Mouse (Mus musculus): ENCODE measurements around the gene Mast4. TPM values are rescaled to one million over a fixed set of nuclear protein-coding genes. Genes with fewer than 3 reads are reported as not detected.
A peak's percentile ranks its signal among the peaks of the same experiment; 100 is the strongest.
"Not testable (repeated sequence)": the region's sequence is repeated elsewhere in the genome, so short reads cannot be mapped to it uniquely, and the experiment has no call there.

Gene Mast4
- total RNA-seq (2014; fragmentation: Nextera tagmentation): 0.19 and 0.23 TPM in 2 replicates
- total RNA-seq (2017): 0.58 and 1.1 TPM in 2 replicates
- polyA plus RNA-seq (2012): 0.02 and 0.04 TPM in 2 replicates

- Histone ChIP-seq H3K4me3 (ENCODE audit: low read depth, low read length) (no peak within 1 kb of the TSS; the same call in 1 of the 2 replicates), H3K27me3 (ENCODE audit: insufficient read depth, low read length) (no peaks in the 10 kb centered on the region; the same call in 1 of the 2 replicates), H3K36me3 (replicated peaks) (no peaks in the 10 kb centered on the region), H3K4me1 (ENCODE audit: insufficient read depth, low read depth, low read length) (no peaks in the 10 kb centered on the region), H3K9me3 (replicated peaks) (peaks cover 15% of the 10 kb centered on the region)
- ATAC-seq (ENCODE audit: extremely low read depth, insufficient number of reproducible peaks, low FRiP score, poor library complexity, severe bottlenecking) (no peak), DNase-seq (ENCODE audit: low spot score) (no peak)
- TF ChIP-seq TAL1 (conservative IDR thresholded peaks at IDR 0.05; ENCODE audit: low read depth, low read length) (no peak), CTCF (IDR thresholded peaks at IDR 0.05; ENCODE audit: low read depth, low read length) (no peak), POLR2AphosphoS5 (IDR thresholded peaks at IDR 0.05; ENCODE audit: insufficient replicate concordance, low read depth, low read length) (no peak), GATA2 (IDR thresholded peaks at IDR 0.05; ENCODE audit: borderline replicate concordance, low read depth, low read length) (no peak), GATA1 (IDR thresholded peaks at IDR 0.05; ENCODE audit: borderline replicate concordance, low read length) (no peak)
Measured at GRCm38 (mm10) chr13:103334392-103334686, at the start of gene Mast4. Mast4 (minus strand) TSS chr13:103334497.

- H3K9me3 ChIP-seq (replicated peaks): no peaks in the 10 kb centered on the region
- H3K27me3 ChIP-seq (ENCODE audit: insufficient read depth, low read length): no peaks in the 10 kb centered on the region
- peaks cover 5% of the 10 kb centered on the region; the same call in 1 of the 2 replicates for H3K4me1 ChIP-seq (ENCODE audit: insufficient read depth, low read depth, low read length)
- H3K4me3 ChIP-seq (ENCODE audit: low read depth, low read length): no peak overlapping the region
- ATAC-seq (ENCODE audit: extremely low read depth, insufficient number of reproducible peaks, low FRiP score, poor library complexity, severe bottlenecking): peak; percentile 57; the same call in 1 of the 2 replicates
- DNase-seq (ENCODE audit: low spot score): no peak
- no peaks in the 10 kb centered on the region for H3K36me3 ChIP-seq (replicated peaks)
- no peak for TF ChIP-seq GATA1 (IDR thresholded peaks at IDR 0.05; ENCODE audit: borderline replicate concordance, low read length)
- TF ChIP-seq GATA2 (IDR thresholded peaks at IDR 0.05; ENCODE audit: borderline replicate concordance, low read depth, low read length): no peak
- TF ChIP-seq TAL1 (conservative IDR thresholded peaks at IDR 0.05; ENCODE audit: low read depth, low read length): no peak
- TF ChIP-seq CTCF (IDR thresholded peaks at IDR 0.05; ENCODE audit: low read depth, low read length): no peak
- no peak for TF ChIP-seq POLR2AphosphoS5 (IDR thresholded peaks at IDR 0.05; ENCODE audit: insufficient replicate concordance, low read depth, low read length)
Measured at GRCm38 (mm10) chr13:103374495-103374894, 40.2 kb upstream of the Mast4 start.

- Histone ChIP-seq H3K36me3 (replicated peaks) (no peaks in the 10 kb centered on the region), H3K4me3 (ENCODE audit: low read depth, low read length) (no peak overlapping the region), H3K27me3 (ENCODE audit: insufficient read depth, low read length) (0 out of 2 replicates have a peak, but pooled peaks cover 3% of the 10 kb centered on the region), H3K9me3 (replicated peaks) (no peaks in the 10 kb centered on the region), H3K4me1 (ENCODE audit: insufficient read depth, low read depth, low read length) (peaks cover 5% of the 10 kb centered on the region; the same call in 1 of the 2 replicates)
- DNase-seq (ENCODE audit: low spot score): no peak
- ATAC-seq (ENCODE audit: extremely low read depth, insufficient number of reproducible peaks, low FRiP score, poor library complexity, severe bottlenecking): no peak
- TF ChIP-seq GATA1 (IDR thresholded peaks at IDR 0.05; ENCODE audit: borderline replicate concordance, low read length): no peak
- TF ChIP-seq TAL1 (conservative IDR thresholded peaks at IDR 0.05; ENCODE audit: low read depth, low read length): no peak
Measured at GRCm38 (mm10) chr13:103369194-103369593, 34.9 kb upstream of the Mast4 start.

GRCm38 (mm10) chr13:103363181-103363580, 28.9 kb upstream of the Mast4 start:
- ATAC-seq (ENCODE audit: extremely low read depth, insufficient number of reproducible peaks, low FRiP score, poor library complexity, severe bottlenecking) (no peak), DNase-seq (ENCODE audit: low spot score) (no peak)
- H3K4me1 ChIP-seq (ENCODE audit: insufficient read depth, low read depth, low read length): no peaks in the 10 kb centered on the region
- H3K9me3 ChIP-seq (replicated peaks): no peaks in the 10 kb centered on the region
- TF ChIP-seq POLR2AphosphoS5 (IDR thresholded peaks at IDR 0.05; ENCODE audit: insufficient replicate concordance, low read depth, low read length): no peak
- no peak for TF ChIP-seq TAL1 (conservative IDR thresholded peaks at IDR 0.05; ENCODE audit: low read depth, low read length)
- H3K36me3 ChIP-seq (replicated peaks): no peaks in the 10 kb centered on the region
- H3K27me3 ChIP-seq (ENCODE audit: insufficient read depth, low read length): 0 out of 2 replicates have a peak, but pooled peaks cover 3% of the 10 kb centered on the region
- no peak overlapping the region for H3K4me3 ChIP-seq (ENCODE audit: low read depth, low read length)

- H3K4me1 ChIP-seq (ENCODE audit: insufficient read depth, low read depth, low read length); ATAC-seq (ENCODE audit: extremely low read depth, insufficient number of reproducible peaks, low FRiP score, poor library complexity, severe bottlenecking); H3K4me3 ChIP-seq (ENCODE audit: low read depth, low read length); H3K9me3 ChIP-seq (replicated peaks); H3K27me3 ChIP-seq (ENCODE audit: insufficient read depth, low read length); H3K36me3 ChIP-seq (replicated peaks); DNase-seq (ENCODE audit: low spot score): not testable (repeated sequence)
Measured at GRCm38 (mm10) chr13:103357415-103357814, 23.1 kb upstream of the Mast4 start.

GRCm38 (mm10) chr13:103356909-103357308, 22.6 kb upstream of the Mast4 start:
- not testable (repeated sequence) for H3K4me1 ChIP-seq (ENCODE audit: insufficient read depth, low read depth, low read length); H3K36me3 ChIP-seq (replicated peaks); H3K9me3 ChIP-seq (replicated peaks); H3K27me3 ChIP-seq (ENCODE audit: insufficient read depth, low read length); ATAC-seq (ENCODE audit: extremely low read depth, insufficient number of reproducible peaks, low FRiP score, poor library complexity, severe bottlenecking); DNase-seq (ENCODE audit: low spot score); H3K4me3 ChIP-seq (ENCODE audit: low read depth, low read length)

- ATAC-seq (ENCODE audit: extremely low read depth, insufficient number of reproducible peaks, low FRiP score, poor library complexity, severe bottlenecking): no peak
- Histone ChIP-seq H3K4me3 (ENCODE audit: low read depth, low read length) (no peak overlapping the region), H3K4me1 (ENCODE audit: insufficient read depth, low read depth, low read length) (no peaks in the 10 kb centered on the region), H3K27me3 (ENCODE audit: insufficient read depth, low read length) (peaks cover 3% of the 10 kb centered on the region; the same call in 1 of the 2 replicates), H3K9me3 (replicated peaks) (no peaks in the 10 kb centered on the region), H3K36me3 (replicated peaks) (no peaks in the 10 kb centered on the region)
- no peak for TF ChIP-seq CTCF (IDR thresholded peaks at IDR 0.05; ENCODE audit: low read depth, low read length)
- TF ChIP-seq POLR2AphosphoS5 (IDR thresholded peaks at IDR 0.05; ENCODE audit: insufficient replicate concordance, low read depth, low read length): no peak
- DNase-seq (ENCODE audit: low spot score): no peak
Measured at GRCm38 (mm10) chr13:103354737-103355136, 20.4 kb upstream of the Mast4 start.

Measured in G1E (cell line).